Mouse (Mus musculus) G1E (cell line): ENCODE results near the gene Zfp60.

Experiments used
- CTCF ChIP-seq: IDR thresholded peaks from 2 replicates; pipeline ENCODE4 v1.5.1; 2012; ENCODE audit warnings: low read depth, low read length, inconsistent platforms, mixed read lengths
- GATA1 ChIP-seq: IDR thresholded peaks from 2 replicates; pipeline ENCODE4 v1.6.1; 2012; ENCODE audit warnings: borderline replicate concordance, low read length, inconsistent platforms, mixed read lengths

DNA sequence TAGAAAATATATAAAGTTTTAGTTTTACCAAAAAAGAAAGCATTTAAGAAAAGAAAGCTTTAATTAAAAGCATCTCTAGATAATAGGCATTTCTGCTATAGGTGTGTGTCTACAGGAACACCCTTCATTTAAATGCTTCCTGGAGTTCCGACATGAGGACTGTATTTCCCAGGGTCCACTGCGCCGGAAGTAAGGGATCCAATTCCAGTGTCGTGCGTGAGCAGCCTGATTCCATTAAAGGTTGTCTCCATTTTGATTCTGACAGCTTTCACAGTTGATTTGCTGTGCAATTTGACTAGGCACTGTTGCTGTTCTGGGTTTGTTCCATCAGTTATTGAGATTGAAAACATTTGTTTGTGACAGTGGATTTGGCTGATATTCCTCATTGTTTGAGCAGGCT is 71.8 kb downstream of the Zfp60 start:
- TF ChIP-seq GATA1 (no peak), CTCF (no peak)
